Mouse (Mus musculus) olfactory bulb, adult 2 months (tissue): Measurements from ENCODE around the gene Mccc1.

ENCODE experiments used
- CTCF ChIP-seq: fragments of 200-500 bp; IDR thresholded peaks from 2 replicates; pipeline ENCODE4 v1.5.1; 2012; ENCODE audit warnings: low read depth, mild to moderate bottlenecking, low read length, moderate library complexity; ENCODE audit not compliant: insufficient read depth
- POLR2A ChIP-seq: fragments of 200-500 bp; IDR thresholded peaks from 2 replicates; pipeline ENCODE4 v1.6.1; 2012; ENCODE audit warnings: mild to moderate bottlenecking, low read depth, low read length, moderate library complexity; ENCODE audit not compliant: insufficient read depth

GRCm38 (mm10) chr3:35948197-35948596, 52.3 kb downstream of the Mccc1 start:
- no peak for TF ChIP-seq CTCF
- no peak for TF ChIP-seq POLR2A
